Mouse (Mus musculus) frontal cortex, adult (tissue): Measurements from ENCODE around the gene Mlph.
A peak's percentile ranks its signal among the peaks of the same experiment; 100 is the strongest.

ENCODE experiments used
- ATAC-seq: cut with Nextera tagmentation; 2 replicates; pipeline ENCODE4 v1.9.2; 2017; ENCODE audit warnings: mild to moderate bottlenecking, moderate library complexity, mixed read lengths; ENCODE audit not compliant: low TSS enrichment

Mlph gene

DNA sequence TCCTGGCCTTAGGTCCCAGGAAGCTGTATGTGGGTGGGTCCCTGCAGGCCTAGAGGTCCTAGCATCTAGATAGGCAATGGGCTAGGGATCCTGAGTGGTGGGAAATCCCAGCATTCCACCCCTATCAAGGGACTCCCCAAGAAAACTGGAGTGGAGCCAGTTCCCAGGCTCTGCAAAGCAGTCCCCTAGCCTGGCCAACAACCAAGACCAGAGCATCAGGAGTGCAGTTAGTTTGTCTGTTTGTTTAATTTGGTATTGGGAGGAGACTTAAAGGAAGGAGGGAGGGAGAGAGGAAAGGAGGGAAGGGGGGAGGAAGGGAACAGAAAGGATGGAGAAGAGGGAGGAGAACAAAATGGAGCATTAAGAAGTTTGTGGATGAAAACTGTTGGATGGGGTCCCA is 5.7 kb upstream of the Mlph start:
- no peak for ATAC-seq

DNA sequence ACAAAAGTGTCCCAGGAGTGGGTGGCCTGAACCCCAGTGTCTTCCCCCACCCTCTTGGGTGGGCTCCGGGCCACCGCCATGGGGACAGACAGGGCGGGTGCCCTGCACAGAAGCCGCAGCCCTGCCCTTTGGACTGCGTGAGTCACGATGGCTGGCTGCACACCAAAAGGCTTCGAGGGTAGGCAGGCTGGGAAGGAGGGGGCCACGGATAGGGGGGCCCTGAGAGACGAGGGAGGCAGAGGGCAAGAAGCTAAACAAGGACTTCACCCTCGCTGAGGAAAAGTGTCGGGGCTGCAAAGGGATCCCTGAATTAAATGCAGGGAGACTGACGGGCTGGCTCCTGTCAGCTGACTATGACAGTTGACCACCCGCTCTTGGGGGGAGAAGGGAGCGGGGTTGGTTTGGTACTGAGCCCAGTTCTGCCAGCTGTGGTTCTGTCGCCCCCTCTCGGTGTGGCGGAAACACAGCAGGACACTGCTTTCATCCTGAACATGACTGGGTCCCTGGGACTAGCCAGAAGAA is 5.2 kb upstream of the Mlph start:
- no peak for ATAC-seq

DNA sequence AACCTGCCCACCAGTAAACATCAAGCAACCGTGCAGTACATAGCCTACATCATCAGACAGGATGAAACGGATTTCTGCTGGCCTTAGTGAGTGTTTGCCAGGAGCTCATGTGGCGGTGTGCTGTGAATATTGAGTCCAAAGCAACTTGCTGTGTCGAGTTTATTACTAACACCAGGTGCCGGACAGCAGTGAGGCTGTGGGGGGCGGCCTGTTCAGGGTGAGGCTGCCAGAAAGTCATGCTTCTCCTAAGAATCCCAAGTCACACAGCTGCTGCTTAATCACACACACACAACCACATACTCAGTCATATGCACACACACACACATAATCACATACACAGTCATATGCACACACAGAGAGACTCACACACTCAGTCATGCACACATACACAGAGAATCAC is 1.7 kb upstream of the Mlph start:
- no peak for ATAC-seq

GRCm38 (mm10) chr1:90917509-90917908 is 2.6 kb downstream of the Mlph start:
- no peak for ATAC-seq

DNA sequence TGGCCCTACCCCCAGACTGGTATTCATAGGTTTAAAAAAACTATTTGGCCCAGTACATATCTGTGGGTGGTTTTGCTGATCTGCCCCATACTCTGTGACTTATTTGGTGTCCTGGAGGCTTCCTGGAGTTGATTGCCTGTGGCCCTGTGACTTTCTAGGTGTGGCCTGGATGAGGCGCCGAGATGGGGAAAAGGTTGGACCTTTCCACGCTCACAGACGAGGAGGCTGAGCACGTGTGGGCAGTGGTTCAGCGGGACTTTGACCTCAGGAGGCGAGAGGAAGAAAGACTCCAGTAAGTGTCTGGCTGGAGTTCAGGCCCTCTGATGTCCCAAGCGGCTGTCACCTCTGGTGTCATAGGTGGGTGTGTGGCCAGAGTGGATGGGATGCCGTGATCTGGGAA is 6.8 kb downstream of the Mlph start:
- no peak for ATAC-seq

DNA sequence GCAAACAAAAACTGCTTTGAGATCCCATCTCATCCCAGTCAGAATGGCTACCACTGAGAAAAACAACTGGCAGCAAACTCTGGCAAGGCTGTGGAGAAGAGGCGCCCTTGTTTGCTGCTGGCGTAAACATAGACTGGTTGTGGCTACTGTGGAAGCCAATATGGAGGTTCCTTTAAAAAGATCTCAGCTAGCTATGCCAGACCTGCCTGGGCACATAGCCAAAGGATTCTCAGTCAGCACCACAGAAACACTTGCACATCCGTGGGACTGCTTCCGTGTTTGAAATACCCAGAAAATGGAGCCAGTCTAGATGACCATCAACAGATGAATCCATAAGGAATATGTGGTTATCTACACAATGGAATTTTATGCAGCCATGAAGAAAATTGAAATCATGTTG is 11.1 kb downstream of the Mlph start:
- ATAC-seq, result no peak; the same call in 1 of the 2 replicates

DNA sequence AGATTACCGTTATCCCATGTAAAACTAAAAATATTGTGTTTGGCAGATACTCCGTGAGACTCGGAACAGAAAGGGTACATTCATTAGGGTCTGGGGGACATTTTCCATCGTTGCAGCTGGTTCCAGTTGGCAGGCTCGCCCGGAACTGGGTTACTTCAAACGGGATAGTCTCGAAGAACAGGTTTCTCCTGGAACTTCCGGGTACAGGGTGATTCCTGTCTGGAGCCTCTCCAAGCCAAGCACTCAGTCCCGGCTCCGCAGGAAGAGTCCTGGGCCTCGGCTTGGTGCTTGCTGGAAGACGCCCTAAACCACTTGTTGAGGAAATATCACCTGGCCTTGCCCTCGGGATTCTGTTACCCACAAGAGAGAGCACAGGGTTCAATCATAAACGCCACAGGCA is 12.4 kb downstream of the Mlph start:
- ATAC-seq, result no peak

- no peak for ATAC-seq
Observed at GRCm38 (mm10) chr1:90927929-90928574, 13.2 kb downstream of the Mlph start.

- ATAC-seq, result peak; percentile 69; the same call in 1 of the 2 replicates
Observed at GRCm38 (mm10) chr1:90928575-90928934, 13.7 kb downstream of the Mlph start.

DNA sequence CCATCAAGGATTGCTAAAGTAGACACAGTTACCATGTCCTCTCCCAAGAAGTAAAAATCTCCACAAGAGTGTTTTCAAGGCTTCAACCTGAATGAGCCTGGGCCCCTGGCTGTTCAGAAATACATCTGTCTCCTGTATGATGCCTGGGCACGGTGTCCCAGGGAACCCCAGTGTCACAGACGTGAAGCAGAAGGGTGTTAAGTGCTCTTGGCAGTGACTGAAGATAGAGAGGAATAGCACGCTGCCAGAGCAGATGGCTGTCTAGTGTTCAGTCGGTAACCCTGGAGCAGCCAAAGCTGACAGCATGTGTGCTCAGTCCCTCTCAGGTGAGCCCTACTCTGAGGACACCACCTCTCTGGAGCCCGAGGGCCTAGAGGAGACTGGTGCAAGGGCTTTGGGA is 18.1 kb downstream of the Mlph start:
- ATAC-seq, result no peak

DNA sequence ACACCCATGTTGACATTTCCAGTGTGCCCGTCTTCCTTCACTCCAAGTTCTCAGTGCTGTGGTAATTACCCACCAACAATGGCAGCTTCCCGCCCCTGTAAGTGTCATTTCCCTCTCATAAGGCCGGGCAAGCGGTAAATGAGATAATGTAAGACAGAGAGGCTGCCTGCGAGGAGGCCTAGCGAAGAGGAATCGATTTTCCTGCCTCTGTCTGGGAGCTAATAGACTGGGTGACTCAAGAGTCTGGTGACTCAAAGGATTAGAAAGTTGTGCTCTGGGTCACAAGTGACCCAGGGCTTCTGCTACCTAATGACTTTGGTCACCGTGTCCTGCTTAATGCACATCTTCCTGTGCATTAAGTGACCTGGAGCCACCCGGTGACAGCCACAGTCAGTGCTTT is 22.1 kb downstream of the Mlph start:
- ATAC-seq, result no peak

GRCm38 (mm10) chr1:90939980-90940379 is 25.1 kb downstream of the Mlph start:
- no peak for ATAC-seq

DNA sequence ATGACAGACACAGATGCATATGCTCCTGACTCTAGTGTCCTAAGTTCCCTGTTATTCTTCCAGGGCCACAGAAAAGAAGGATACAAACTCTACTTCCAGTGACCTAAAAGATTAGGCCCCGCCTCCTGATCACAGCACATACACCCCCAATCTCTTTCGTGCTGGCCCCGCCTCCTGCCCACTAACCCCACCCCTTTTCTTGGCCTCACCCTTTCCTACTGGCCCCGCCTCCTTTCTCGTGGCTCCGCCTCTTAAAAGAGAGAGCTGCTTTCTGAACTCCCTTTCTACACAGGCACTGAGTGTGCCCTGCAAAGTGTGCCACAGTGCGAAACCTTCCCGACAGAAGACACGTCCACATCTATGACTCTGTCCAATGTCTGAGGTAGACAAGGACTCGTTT is 30.3 kb downstream of the Mlph start:
- no peak for ATAC-seq

DNA sequence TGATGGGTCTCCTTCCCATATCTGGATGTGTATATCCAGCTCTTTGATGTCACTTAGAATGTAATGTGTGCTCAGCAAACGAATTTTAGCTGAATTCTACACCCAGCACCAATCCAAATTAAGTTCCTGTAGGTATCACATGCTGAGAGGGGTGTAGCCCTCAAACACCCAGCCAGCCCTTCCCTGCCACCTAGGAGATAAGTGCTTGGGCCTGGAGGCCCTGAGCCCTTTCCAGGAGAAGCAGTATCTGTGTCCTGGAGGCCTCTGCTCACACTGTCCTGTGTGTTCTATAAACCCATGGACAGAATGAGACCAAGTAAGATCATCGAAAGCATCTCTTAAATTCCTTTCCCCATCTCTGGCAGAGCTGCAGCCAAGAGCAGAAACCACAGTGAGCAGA is 32.4 kb downstream of the Mlph start:
- no peak for ATAC-seq

GRCm38 (mm10) chr1:90949309-90949708 is 34.4 kb downstream of the Mlph start:
- no peak for ATAC-seq

DNA sequence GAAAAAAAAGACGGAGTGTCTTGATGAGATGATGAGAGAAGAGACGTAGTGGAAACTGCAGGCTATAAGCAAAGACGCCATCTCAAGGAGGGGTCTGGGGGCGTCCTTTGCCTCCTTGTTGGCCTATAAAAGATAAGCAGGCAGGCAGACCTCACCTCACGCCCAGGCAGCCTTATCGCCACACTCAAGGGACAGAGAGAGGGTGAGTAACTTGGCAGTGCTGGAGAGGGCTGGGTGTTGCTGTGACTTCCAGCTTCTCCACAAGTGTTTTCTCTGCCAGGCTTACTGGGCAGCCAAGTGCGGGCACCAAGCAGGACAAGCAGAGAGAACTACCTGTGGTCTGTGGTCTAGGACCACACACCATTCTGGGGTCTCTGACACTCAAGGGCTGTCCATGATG is 36.8 kb downstream of the Mlph start:
- ATAC-seq, result no peak

- no peak for ATAC-seq
Observed at GRCm38 (mm10) chr1:90952808-90953207, 37.9 kb downstream of the Mlph start, which contains the start of gene Prlh. Prlh (plus strand) TSS chr1:90953108.

GRCm38 (mm10) chr1:90953688-90954087 is 38.8 kb downstream of the Mlph start:
- ATAC-seq, result no peak

GRCm38 (mm10) chr1:90956245-90957096 is 41.6 kb downstream of the Mlph start:
- ATAC-seq, result peak; percentile 86

- ATAC-seq, result no peak
Observed at GRCm38 (mm10) chr1:90962526-90962925, 47.6 kb downstream of the Mlph start.

DNA sequence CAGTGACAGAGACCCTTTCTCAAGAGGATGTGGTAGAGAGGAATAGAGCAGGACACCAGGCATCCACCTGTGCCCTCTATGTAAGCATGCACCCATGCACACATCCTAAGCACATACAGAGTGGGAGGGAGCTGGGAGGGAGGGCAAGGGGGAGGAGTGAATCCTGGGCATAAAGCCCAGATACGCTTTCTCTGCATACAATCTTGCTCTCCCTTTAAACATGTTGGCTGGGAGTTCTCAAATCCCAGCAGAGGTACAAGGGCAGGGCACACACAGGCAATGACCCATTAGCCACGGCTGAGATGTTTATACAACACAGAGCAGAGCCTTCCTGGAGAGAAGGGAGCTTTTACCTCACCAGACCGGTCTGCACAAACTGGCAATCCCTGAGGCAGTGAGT is 48.1 kb downstream of the Mlph start:
- ATAC-seq, result peak; percentile 59; the same call in 1 of the 2 replicates

DNA sequence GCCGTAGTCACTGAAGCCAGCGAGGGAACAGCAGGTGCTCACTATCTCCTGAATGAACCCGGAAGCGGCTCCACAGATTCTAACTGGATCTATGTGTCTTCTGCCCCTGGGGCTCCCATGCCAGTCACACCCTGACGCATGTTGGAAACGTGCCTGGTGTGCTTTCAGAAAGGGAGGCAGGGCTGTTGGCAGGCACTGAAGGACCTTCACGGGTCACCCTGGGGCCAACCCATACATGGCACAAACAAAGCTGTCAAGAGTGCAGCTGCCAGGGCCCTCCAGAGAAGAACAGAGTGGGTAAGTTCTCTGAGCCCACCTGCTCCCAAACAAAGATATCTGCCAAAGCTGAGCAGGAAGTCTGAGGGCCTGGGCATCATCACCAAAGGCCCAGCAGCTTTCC is 52.7 kb downstream of the Mlph start:
- no peak for ATAC-seq

GRCm38 (mm10) chr1:90968649-90969048 is 53.8 kb downstream of the Mlph start:
- ATAC-seq, result peak; percentile 71
